Mouse (Mus musculus): ENCODE data around the gene Robo1. TPM values are rescaled to one million over a fixed set of nuclear protein-coding genes. Genes with fewer than 3 reads are reported as not detected.
A peak's percentile ranks its signal among the peaks of the same experiment; 100 is the strongest.

Gene Robo1
- polyA plus RNA-seq, 1 experiment from 2014 or later: 6.3 TPM

GRCm38 (mm10) chr16:72791181-72791705 lies 483.1 kb downstream of the Robo1 start:
- Histone ChIP-seq H3K4me3 (ENCODE audit: low read depth, low read length) (no peak overlapping the region), H3K27me3 (ENCODE audit: control insufficient read depth, insufficient read depth, low read length) (no peaks in the 10 kb centered on the region), H3K36me3 (ENCODE audit: control insufficient read depth, insufficient read depth, low read length) (no peaks in the 10 kb centered on the region), H3K27ac (replicated peaks) (no peak overlapping the region), H3K4me1 (replicated peaks; ENCODE audit: control insufficient read depth, insufficient read depth) (no peaks in the 10 kb centered on the region), H3K9me3 (ENCODE audit: control insufficient read depth, low read length) (no peaks in the 10 kb centered on the region), H3K9ac (ENCODE audit: low read length) (no peak overlapping the region), H3K4me2 (replicated peaks; ENCODE audit: low read depth) (no peak overlapping the region)
- DNase-seq (ENCODE audit: low spot score) (no peak), ATAC-seq (ENCODE audit: low FRiP score, low TSS enrichment) (no peak)
- TF ChIP-seq CTCF (IDR thresholded peaks at IDR 0.05; ENCODE audit: low read depth) (no peak), EP300 (optimal IDR thresholded peaks at IDR 0.05) (no peak)
- WGBS: 48% methylated on average over 9 of the region's 9 CpGs

- ATAC-seq (ENCODE audit: low FRiP score, low TSS enrichment): no peak
- Histone ChIP-seq H3K4me1 (replicated peaks; ENCODE audit: control insufficient read depth, insufficient read depth) (no peaks in the 10 kb centered on the region), H3K27ac (replicated peaks) (no peak overlapping the region), H3K36me3 (ENCODE audit: control insufficient read depth, insufficient read depth, low read length) (no peaks in the 10 kb centered on the region), H3K4me2 (replicated peaks; ENCODE audit: low read depth) (no peak overlapping the region), H3K4me3 (ENCODE audit: low read depth, low read length) (no peak overlapping the region), H3K9ac (ENCODE audit: low read length) (no peak overlapping the region), H3K9me3 (ENCODE audit: control insufficient read depth, low read length) (no peaks in the 10 kb centered on the region), H3K27me3 (ENCODE audit: control insufficient read depth, insufficient read depth, low read length) (no peaks in the 10 kb centered on the region)
- DNase-seq (ENCODE audit: low spot score): no peak
- TF ChIP-seq CTCF (IDR thresholded peaks at IDR 0.05; ENCODE audit: low read depth): no peak
- TF ChIP-seq EP300 (optimal IDR thresholded peaks at IDR 0.05): no peak
- 57% methylated on average over 6 of the region's 6 CpGs for WGBS
These were observed 486.7 kb downstream of the Robo1 start for GRCm38 (mm10) chr16:72794692-72795378.

- DNase-seq (ENCODE audit: low spot score): no peak
- no peak for TF ChIP-seq CTCF (IDR thresholded peaks at IDR 0.05; ENCODE audit: low read depth)
- no peak for TF ChIP-seq EP300 (optimal IDR thresholded peaks at IDR 0.05)
- no peak for ATAC-seq (ENCODE audit: low FRiP score, low TSS enrichment)
- Histone ChIP-seq H3K4me2 (replicated peaks; ENCODE audit: low read depth) (no peak overlapping the region), H3K4me3 (ENCODE audit: low read depth, low read length) (no peak overlapping the region), H3K27me3 (ENCODE audit: control insufficient read depth, insufficient read depth, low read length) (no peaks in the 10 kb centered on the region), H3K36me3 (ENCODE audit: control insufficient read depth, insufficient read depth, low read length) (no peaks in the 10 kb centered on the region), H3K4me1 (replicated peaks; ENCODE audit: control insufficient read depth, insufficient read depth) (no peaks in the 10 kb centered on the region), H3K27ac (replicated peaks) (no peak overlapping the region), H3K9me3 (ENCODE audit: control insufficient read depth, low read length) (no peaks in the 10 kb centered on the region), H3K9ac (ENCODE audit: low read length) (no peak overlapping the region)
- 65% methylated on average over 1 of the region's 1 CpGs for WGBS
These were observed 487.2 kb downstream of the Robo1 start for GRCm38 (mm10) chr16:72795379-72795712.

GRCm38 (mm10) chr16:72798405-72798949 lies 490.4 kb downstream of the Robo1 start:
- H3K4me1 ChIP-seq (replicated peaks; ENCODE audit: control insufficient read depth, insufficient read depth): no peaks in the 10 kb centered on the region
- no peak overlapping the region for H3K27ac ChIP-seq (replicated peaks)
- 84% methylated on average over 12 of the region's 12 CpGs for WGBS
- no peaks in the 10 kb centered on the region for H3K27me3 ChIP-seq (ENCODE audit: control insufficient read depth, insufficient read depth, low read length)
- H3K36me3 ChIP-seq (ENCODE audit: control insufficient read depth, insufficient read depth, low read length): no peaks in the 10 kb centered on the region
- no peak overlapping the region for H3K9ac ChIP-seq (ENCODE audit: low read length)
- H3K9me3 ChIP-seq (ENCODE audit: control insufficient read depth, low read length): no peaks in the 10 kb centered on the region
- DNase-seq (ENCODE audit: low spot score) (no peak), ATAC-seq (ENCODE audit: low FRiP score, low TSS enrichment) (no peak)
- no peak overlapping the region for H3K4me2 ChIP-seq (replicated peaks; ENCODE audit: low read depth)
- H3K4me3 ChIP-seq (ENCODE audit: low read depth, low read length): no peak overlapping the region
- TF ChIP-seq EP300 (optimal IDR thresholded peaks at IDR 0.05) (no peak), CTCF (IDR thresholded peaks at IDR 0.05; ENCODE audit: low read depth) (no peak)

GRCm38 (mm10) chr16:72800121-72800749 lies 492.1 kb downstream of the Robo1 start:
- Histone ChIP-seq H3K4me3 (ENCODE audit: low read depth, low read length) (no peak overlapping the region), H3K9me3 (ENCODE audit: control insufficient read depth, low read length) (no peaks in the 10 kb centered on the region), H3K4me1 (replicated peaks; ENCODE audit: control insufficient read depth, insufficient read depth) (no peaks in the 10 kb centered on the region), H3K36me3 (ENCODE audit: control insufficient read depth, insufficient read depth, low read length) (no peaks in the 10 kb centered on the region), H3K9ac (ENCODE audit: low read length) (no peak overlapping the region), H3K27me3 (ENCODE audit: control insufficient read depth, insufficient read depth, low read length) (no peaks in the 10 kb centered on the region), H3K27ac (replicated peaks) (no peak overlapping the region), H3K4me2 (replicated peaks; ENCODE audit: low read depth) (no peak overlapping the region; the same call in 1 of the 2 replicates)
- TF ChIP-seq EP300 (optimal IDR thresholded peaks at IDR 0.05) (no peak), CTCF (IDR thresholded peaks at IDR 0.05; ENCODE audit: low read depth) (no peak)
- ATAC-seq (ENCODE audit: low FRiP score, low TSS enrichment) (0 out of 2 replicates have a peak, but pooled peaks have one; percentile 42), DNase-seq (ENCODE audit: low spot score) (peak; percentile 48)
- WGBS: 48% methylated on average over 15 of the region's 15 CpGs

GRCm38 (mm10) chr16:72800788-72801187 lies 492.7 kb downstream of the Robo1 start:
- Histone ChIP-seq H3K27ac (replicated peaks) (no peak overlapping the region), H3K9ac (ENCODE audit: low read length) (no peak overlapping the region), H3K27me3 (ENCODE audit: control insufficient read depth, insufficient read depth, low read length) (no peaks in the 10 kb centered on the region), H3K9me3 (ENCODE audit: control insufficient read depth, low read length) (no peaks in the 10 kb centered on the region), H3K4me3 (ENCODE audit: low read depth, low read length) (no peak overlapping the region), H3K4me2 (replicated peaks; ENCODE audit: low read depth) (no peak overlapping the region), H3K4me1 (replicated peaks; ENCODE audit: control insufficient read depth, insufficient read depth) (no peaks in the 10 kb centered on the region), H3K36me3 (ENCODE audit: control insufficient read depth, insufficient read depth, low read length) (no peaks in the 10 kb centered on the region)
- 87% methylated on average over 6 of the region's 6 CpGs for WGBS
- TF ChIP-seq EP300 (optimal IDR thresholded peaks at IDR 0.05) (no peak), CTCF (IDR thresholded peaks at IDR 0.05; ENCODE audit: low read depth) (no peak)
- no peak for ATAC-seq (ENCODE audit: low FRiP score, low TSS enrichment)
- no peak for DNase-seq (ENCODE audit: low spot score)
